Mouse (Mus musculus): ENCODE data around the gene Csnk1d. TPM values are rescaled to one million over a fixed set of nuclear protein-coding genes. Genes with fewer than 3 reads are reported as not detected.

The Csnk1d gene
- 53.8 and 58.7 TPM in 2 replicates for polyA plus RNA-seq (2012; rRNA removed; ENCODE audit: low replicate concordance)

DNA sequence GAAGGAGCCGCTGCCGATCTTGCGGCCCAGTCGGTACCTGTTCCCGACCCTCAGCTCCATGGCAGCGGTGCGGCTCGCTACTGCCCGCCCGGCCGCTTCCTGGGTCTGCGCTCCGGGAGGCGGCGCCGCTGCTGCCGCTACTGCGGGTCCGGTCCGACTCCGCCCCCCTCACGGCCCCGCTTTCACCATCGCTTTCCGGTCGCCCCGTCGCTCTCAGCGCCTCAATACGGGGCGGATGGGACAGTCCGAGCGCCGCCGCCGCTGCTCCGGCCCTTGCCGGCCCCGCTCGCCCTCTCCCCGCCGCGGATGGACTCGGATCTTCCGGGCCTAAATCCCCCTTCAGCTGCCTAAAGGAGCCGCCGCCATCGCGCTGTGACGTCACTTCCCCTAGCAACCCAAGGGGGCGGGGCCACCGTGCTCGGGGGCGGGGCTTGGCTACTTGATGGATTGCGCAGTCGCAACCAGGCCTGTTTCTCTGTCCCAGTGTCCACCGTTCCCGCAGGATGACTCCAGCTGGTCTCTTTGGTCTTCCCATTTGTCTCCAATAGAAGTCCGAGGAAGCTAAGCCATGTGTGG, at the start of gene Csnk1d:
Gene Csnk1d, minus strand, starts transcription at position 380 of the 576 bp plus-strand sequence.

DNA sequence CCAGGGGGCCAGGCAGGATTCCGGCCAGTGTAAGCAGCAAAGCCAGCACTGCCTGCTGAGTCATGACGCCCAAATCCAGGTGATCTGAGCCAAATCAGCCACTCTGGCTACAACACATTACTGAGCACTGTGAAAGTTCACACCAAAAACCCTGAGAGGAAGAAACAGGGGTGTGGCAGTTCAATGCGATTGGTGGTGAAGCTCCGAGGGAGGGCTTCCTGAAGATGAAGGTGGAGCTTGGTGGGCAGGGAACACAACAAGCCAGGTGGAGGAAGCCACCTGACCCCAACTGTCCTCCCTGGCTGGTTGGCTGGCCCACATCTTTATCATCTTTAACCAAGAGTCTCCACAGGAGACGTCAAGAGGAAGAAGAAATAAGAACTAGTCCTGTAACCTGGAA, 48.2 kb upstream of the Csnk1d start, which contains the start of gene Cd7:
Gene Cd7, minus strand, starts transcription at position 117 of the 400 bp plus-strand sequence.

GRCm38 (mm10) chr11:120948328-120948727, 42.8 kb downstream of the Csnk1d start, which contains the start of gene Slc16a3:
Slc16a3 (plus strand) TSS chr11:120948480.

DNA sequence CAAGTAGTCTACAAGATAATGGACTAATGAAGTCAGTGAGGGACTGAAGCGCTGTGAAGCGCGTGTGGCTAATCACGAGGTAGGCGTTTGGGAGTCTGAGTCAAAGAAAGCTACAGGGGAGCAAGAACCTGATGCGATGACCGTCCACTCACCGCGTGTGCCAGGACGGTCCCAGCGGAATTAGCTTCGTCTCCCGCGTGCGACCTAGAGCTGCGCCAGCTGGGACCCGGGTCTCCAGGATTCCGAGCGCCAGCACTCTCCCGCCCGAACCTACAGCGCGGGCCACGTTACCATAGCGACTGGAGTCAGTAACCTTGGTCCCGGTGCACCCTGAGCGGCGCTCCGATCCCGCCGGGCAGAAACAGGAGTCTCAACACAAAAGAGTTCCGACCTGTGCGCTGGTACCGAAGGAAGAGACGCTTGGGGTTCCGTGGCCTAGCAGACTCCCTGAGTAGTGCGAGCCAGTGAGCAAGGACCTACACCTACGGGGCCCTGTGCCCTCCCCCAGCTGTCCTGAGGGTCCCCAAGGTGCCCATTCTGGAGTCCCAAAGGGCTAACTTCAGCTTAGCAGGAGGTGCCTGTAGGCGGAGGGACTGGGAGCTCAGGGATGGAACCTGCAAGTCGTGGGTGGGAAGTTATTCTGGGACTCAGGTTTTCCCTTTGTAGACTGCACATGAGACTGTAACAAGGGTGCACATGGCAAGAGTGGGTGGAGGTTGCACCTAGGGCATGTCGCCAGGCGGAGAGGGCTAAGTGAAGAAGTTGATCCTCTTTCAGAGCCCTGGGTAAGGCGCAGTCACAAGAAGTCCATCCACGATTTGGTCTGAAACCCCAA, 58.3 kb downstream of the Csnk1d start, which contains the start of gene Ccdc57:
Gene Ccdc57, minus strand, starts transcription at position 309 of the 835 bp plus-strand sequence.

Other genes starting within 250 kb of the Csnk1d start
- 0.86 and 1.4 TPM in 2 replicates for gene Hmga1b, start 228.5 kb downstream of the Csnk1d start, polyA plus RNA-seq (2012; rRNA removed; ENCODE audit: low replicate concordance)
- gene Rfng, start 207.1 kb downstream of the Csnk1d start, polyA plus RNA-seq (2012; rRNA removed; ENCODE audit: low replicate concordance): 56.0 and 80.9 TPM in 2 replicates
- gene Gps1, start 207.1 kb downstream of the Csnk1d start, polyA plus RNA-seq (2012; rRNA removed; ENCODE audit: low replicate concordance): 129 and 190 TPM in 2 replicates
- 30.8 and 36.8 TPM in 2 replicates for gene Dus1l, start 194.9 kb downstream of the Csnk1d start, polyA plus RNA-seq (2012; rRNA removed; ENCODE audit: low replicate concordance)
- 15,404 and 19,960 TPM in 2 replicates for gene Fasn, start 166.8 kb downstream of the Csnk1d start, polyA plus RNA-seq (2012; rRNA removed; ENCODE audit: low replicate concordance)
- gene Ccdc57, start 58.5 kb downstream of the Csnk1d start, polyA plus RNA-seq (2012; rRNA removed; ENCODE audit: low replicate concordance): 1.5 TPM in 2 replicates
- gene Slc16a3, start 42.9 kb downstream of the Csnk1d start, polyA plus RNA-seq (2012; rRNA removed; ENCODE audit: low replicate concordance): 5.6 and 43.4 TPM in 2 replicates
- 22.6 and 35.5 TPM in 2 replicates for gene Cd7, start 48.1 kb upstream of the Csnk1d start, polyA plus RNA-seq (2012; rRNA removed; ENCODE audit: low replicate concordance)
- gene Sectm1b, start 72.2 kb upstream of the Csnk1d start, polyA plus RNA-seq (2012; rRNA removed; ENCODE audit: low replicate concordance): 0.20 and 1.0 TPM in 2 replicates
- 0.50 and 1.6 TPM in 2 replicates for gene Sectm1a, start 89.9 kb upstream of the Csnk1d start, polyA plus RNA-seq (2012; rRNA removed; ENCODE audit: low replicate concordance)
- not detected in 2 replicates for gene Tex19.2, start 127.3 kb upstream of the Csnk1d start, polyA plus RNA-seq (2012; rRNA removed; ENCODE audit: low replicate concordance)
- not detected in 2 replicates for gene Tex19.1, start 154.8 kb upstream of the Csnk1d start, polyA plus RNA-seq (2012; rRNA removed; ENCODE audit: low replicate concordance)
- gene Uts2r, start 168.9 kb upstream of the Csnk1d start, polyA plus RNA-seq (2012; rRNA removed; ENCODE audit: low replicate concordance): 0.17 and 0.86 TPM in 2 replicates
- gene Hexdc, start 213.1 kb upstream of the Csnk1d start, polyA plus RNA-seq (2012; rRNA removed; ENCODE audit: low replicate concordance): 15.2 and 16.8 TPM in 2 replicates
- gene Ogfod3, start 213.4 kb upstream of the Csnk1d start, polyA plus RNA-seq (2012; rRNA removed; ENCODE audit: low replicate concordance): 12.0 and 12.4 TPM in 2 replicates
- 43.0 and 49.2 TPM in 2 replicates for gene Cybc1, start 238.0 kb upstream of the Csnk1d start, polyA plus RNA-seq (2012; rRNA removed; ENCODE audit: low replicate concordance)
- gene Narf, start 245.9 kb upstream of the Csnk1d start, polyA plus RNA-seq (2012; rRNA removed; ENCODE audit: low replicate concordance): 22.2 and 52.7 TPM in 2 replicates

Measured in mammary gland, adult 2 months (tissue).